Mouse (Mus musculus): ENCODE results near the gene Bhlhe41. TPM values are rescaled to one million over a fixed set of nuclear protein-coding genes. Genes with fewer than 3 reads are reported as not detected.

Gene Bhlhe41
- total RNA-seq, 1 experiment from 2014 or later: 2.2 TPM

Other genes starting within 250 kb of the Bhlhe41 start
- gene Tuba3b, start 249.8 kb downstream of the Bhlhe41 start, total RNA-seq (2017): not detected in 2 replicates
- gene Rassf8, start 118.8 kb downstream of the Bhlhe41 start, total RNA-seq (2017): 1.9 and 2.1 TPM in 2 replicates
- gene Sspn, start 66.1 kb upstream of the Bhlhe41 start, total RNA-seq (2017): 1.2 and 1.4 TPM in 2 replicates

All from neutrophil, adult 5-6 weeks (primary cell).